Mouse (Mus musculus) heart, adult 2 months (tissue): Measurements from ENCODE around the gene Tm9sf3.

ENCODE experiments used
- CTCF ChIP-seq: fragments of 200-600 bp; IDR thresholded peaks from 2 replicates; pipeline ENCODE4 v1.8.1; 2022; ENCODE audit warnings: antibody characterized with exemption, mild to moderate bottlenecking, moderate library complexity
- EP300 ChIP-seq: fragments of 200-500 bp; IDR thresholded peaks from 2 replicates; pipeline ENCODE4 v1.6.1; 2011; ENCODE audit warnings: low read depth, low read length, control low read depth; ENCODE audit not compliant: insufficient read depth
- POLR2A ChIP-seq: fragments of 200-500 bp; IDR thresholded peaks from 2 replicates; pipeline ENCODE4 v1.6.1; 2011; ENCODE audit warnings: mild to moderate bottlenecking, low read depth, low read length, control low read depth; ENCODE audit not compliant: insufficient read depth

DNA sequence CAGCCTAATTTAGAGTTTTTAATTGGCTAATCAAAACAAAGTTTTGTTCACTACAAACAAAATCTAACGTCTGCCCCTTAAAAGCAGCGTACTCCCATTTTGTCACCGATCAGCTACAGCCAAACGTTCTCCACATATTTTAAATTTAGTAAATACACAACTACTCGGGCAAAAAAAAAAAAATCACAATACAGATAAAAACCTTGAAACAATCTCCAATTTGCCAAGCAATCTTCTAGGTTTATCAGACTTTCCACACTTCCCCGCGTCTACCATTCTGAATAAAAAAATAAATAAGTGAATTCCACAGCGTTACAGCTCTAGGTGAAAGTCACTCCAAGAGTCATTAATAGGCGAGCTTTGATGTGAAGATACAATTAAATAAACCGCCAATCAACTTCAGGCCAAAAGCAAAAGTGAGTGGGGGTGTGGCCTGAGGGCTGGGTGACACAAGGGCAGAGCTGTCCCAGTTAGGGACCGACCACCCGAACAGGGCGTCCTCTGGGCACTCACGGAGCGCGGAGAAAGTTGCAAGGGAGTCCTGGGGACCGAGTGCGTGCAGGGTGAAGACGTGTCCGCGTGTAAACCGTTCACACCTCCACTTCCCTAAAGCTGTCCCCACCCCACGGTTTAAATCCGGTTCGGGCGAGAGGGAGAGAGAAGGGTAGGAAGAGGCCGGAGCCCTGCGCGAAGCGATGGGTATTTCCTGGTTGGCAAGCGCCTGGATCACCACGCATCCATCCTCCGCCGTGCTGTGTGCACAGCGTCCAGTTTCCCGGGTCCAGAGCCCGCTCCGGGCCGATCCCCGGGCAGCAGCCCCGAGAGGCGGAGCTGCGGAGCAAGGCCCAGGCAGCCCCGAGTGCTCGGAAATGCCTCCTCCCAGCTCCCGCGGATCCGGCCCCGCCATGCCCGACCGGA is 826 bp downstream of the Tm9sf3 start:
- TF ChIP-seq CTCF = 0 out of 2 replicates have a peak, but pooled peaks have one; percentile 11
- TF ChIP-seq POLR2A = no peak
- TF ChIP-seq EP300 = no peak
